Mouse (Mus musculus) spleen, adult 2 months (tissue): ENCODE measurements around the gene Dld. TPM values are rescaled to one million over a fixed set of nuclear protein-coding genes. Genes with fewer than 3 reads are reported as not detected.

Experiments used
- DNase-seq, 2 experiments: peaks; one replicate each; pipeline versions ENCODE4 v3.0.0 to v3.0.0-alpha.2; 2012 to 2021; ENCODE audit warnings: low spot score in 2 of 2, low read depth in 1 of 2
- H3K27ac ChIP-seq: fragments of 200-500 bp; 2 replicates; pipeline ENCODE4 v1.5.1; 2012; ENCODE audit warnings: low read length, inconsistent platforms; ENCODE audit not compliant: insufficient read depth
- H3K27me3 ChIP-seq: fragments of 200-500 bp; 2 replicates; pipeline ENCODE4 v1.6.1; 2012; ENCODE audit warnings: mild to moderate bottlenecking, moderate library complexity, low read length, inconsistent platforms; ENCODE audit not compliant: control insufficient read depth, insufficient read depth
- H3K36me3 ChIP-seq: fragments of 200-500 bp; 2 replicates; pipeline ENCODE4 v1.6.1; 2012; ENCODE audit warnings: mild to moderate bottlenecking, low read length, inconsistent platforms; ENCODE audit not compliant: control insufficient read depth, insufficient read depth
- H3K4me1 ChIP-seq: fragments of 200-500 bp; 2 replicates; pipeline ENCODE4 v1.6.1; 2011; ENCODE audit warnings: inconsistent platforms; ENCODE audit not compliant: control insufficient read depth, insufficient read depth, insufficient read length
- H3K4me3 ChIP-seq: fragments of 200-500 bp; 2 replicates; pipeline ENCODE4 v1.5.1; 2011; ENCODE audit warnings: mild to moderate bottlenecking, inconsistent platforms; ENCODE audit not compliant: insufficient read depth, insufficient read length; ENCODE audit errors: extremely low read depth
- CTCF ChIP-seq: fragments of 200-500 bp; IDR thresholded peaks from 2 replicates; pipeline ENCODE4 v1.5.1; 2011; ENCODE audit warnings: mild to moderate bottlenecking, inconsistent platforms; ENCODE audit not compliant: insufficient read depth, insufficient read length, insufficient replicate concordance; ENCODE audit errors: extremely low read depth
- POLR2A ChIP-seq: fragments of 200-500 bp; IDR thresholded peaks from 2 replicates; pipeline ENCODE4 v1.6.1; 2011; ENCODE audit warnings: low read depth, low read length, inconsistent platforms
- WGBS: fragments of 180-500 bp; shearing (Covaris S2); methylation state at CpG from one replicate; pipeline ENCODE4 v1.1.7; 2018; 5-methylcytosine and 5-hydroxymethylcytosine counted together
- polyA plus RNA-seq: library from polyadenylated mRNA; depleted of rRNA; stranded (reverse); fragments of >200 nt; gene quantifications from 2 replicates; pipeline ENCODE4 v1.2.3, GENCODE M21; 2012; rRNA removed

Dld gene
- polyA plus RNA-seq, 1 experiment, result 3.8 TPM

DNA sequence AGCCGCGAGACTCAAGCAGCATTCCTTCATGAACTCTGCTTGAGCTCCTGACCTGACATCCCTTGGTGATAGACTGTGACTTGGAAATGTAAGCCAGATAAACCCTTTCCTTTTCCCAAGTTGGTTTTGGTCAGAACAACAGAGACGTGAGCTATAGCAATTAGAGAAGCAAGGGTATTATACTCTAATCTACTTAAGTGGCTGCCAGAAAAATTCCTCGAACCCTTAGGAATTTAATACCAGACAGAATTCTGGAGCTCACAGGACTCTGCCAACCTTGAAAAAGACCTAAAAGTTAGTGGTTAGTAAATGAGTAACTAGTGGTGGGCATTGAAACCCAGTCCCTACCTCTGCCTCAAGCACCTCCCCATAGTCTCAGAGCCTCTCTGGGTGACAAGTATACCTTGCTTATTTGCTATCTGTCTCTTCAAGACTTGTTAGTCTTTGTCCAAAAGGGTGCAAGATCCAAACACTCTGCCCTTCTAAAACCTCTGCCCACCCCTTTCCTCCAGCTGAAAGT, 67.6 kb downstream of the Dld start:
- H3K4me3 ChIP-seq, result no peak overlapping the region
- no peak overlapping the region for H3K27ac ChIP-seq
- DNase-seq, result no peak
- no peaks in the 10 kb centered on the region for H3K4me1 ChIP-seq
- 89% methylated on average over 4 of the region's 4 CpGs for WGBS
- TF ChIP-seq CTCF (no peak), POLR2A (no peak)
- H3K27me3 ChIP-seq, result no peaks in the 10 kb centered on the region
- H3K36me3 ChIP-seq, result no peaks in the 10 kb centered on the region

DNA sequence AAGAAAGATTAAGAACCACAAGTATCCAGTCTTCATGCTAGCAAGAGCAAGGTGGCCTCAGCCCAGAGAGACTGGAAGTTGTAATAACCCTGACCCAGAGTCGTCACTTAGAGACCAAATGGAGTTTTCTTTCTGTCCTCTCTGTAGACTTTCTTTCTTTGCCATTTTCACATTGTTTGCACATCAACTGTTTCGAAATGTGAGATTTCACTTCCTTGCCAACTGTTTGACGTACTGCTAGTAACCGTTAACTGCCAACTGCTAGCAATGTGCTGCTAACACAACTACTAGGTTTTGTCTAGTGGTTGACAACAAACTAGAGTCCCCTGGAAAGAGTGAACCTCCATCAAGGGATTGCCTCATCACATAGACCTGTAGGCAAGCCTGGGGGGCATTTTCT, 68.1 kb downstream of the Dld start:
- Histone ChIP-seq H3K36me3 (no peaks in the 10 kb centered on the region), H3K27ac (no peak overlapping the region), H3K4me1 (no peaks in the 10 kb centered on the region), H3K4me3 (no peak overlapping the region), H3K27me3 (no peaks in the 10 kb centered on the region)
- WGBS, result 87% methylated on average over 4 of the region's 4 CpGs
- TF ChIP-seq CTCF, result no peak
- TF ChIP-seq POLR2A, result no peak
- DNase-seq, result no peak

- DNase-seq, result no peak
- no peak for TF ChIP-seq POLR2A
- TF ChIP-seq CTCF, result no peak
- Histone ChIP-seq H3K36me3 (no peaks in the 10 kb centered on the region), H3K27ac (no peak overlapping the region), H3K4me1 (no peaks in the 10 kb centered on the region), H3K4me3 (no peak overlapping the region), H3K27me3 (no peaks in the 10 kb centered on the region)
- 85% methylated on average over 5 of the region's 5 CpGs for WGBS
These were observed 69.0 kb downstream of the Dld start for GRCm38 (mm10) chr12:31282241-31282640.

Other genes starting within 250 kb of the Dld start
- gene Gm6993, start 110.7 kb downstream of the Dld start, polyA plus RNA-seq, result not detected in 2 replicates
- gene Lamb1, start 86.2 kb downstream of the Dld start, polyA plus RNA-seq, result 1.5 TPM in 2 replicates
- gene Slc26a3, start 39.4 kb upstream of the Dld start, polyA plus RNA-seq, result 0.07 TPM in 1 of 2 replicates, not detected in the other
- gene Cbll1, start 148.2 kb upstream of the Dld start, polyA plus RNA-seq, result 6.9 and 8.6 TPM in 2 replicates
- not detected in 2 replicates for gene Slc26a4, start 208.5 kb upstream of the Dld start, polyA plus RNA-seq